Mouse (Mus musculus): ENCODE measurements around the gene Map3k3.

Map3k3 gene

GRCm38 (mm10) chr11:106083708-106084701 is at the start of gene Map3k3:
Gene Map3k3 (plus strand): TSS chr11:106084613.
- ChIA-PET POLR2A (interaction anchor here in 3 of 4 experiments (0.5 to 3.1 kb wide), 84 partner anchors 8 to 1969 kb away, joined by 3 to 37 read pairs (median 4); partner anchors contain the start of genes Dcaf7 (in 3 of the 3), Ccdc47 (in 2 of the 3), Taco1 (in 2 of the 3) and Cyb561 (in 1 of the 3)), CTCF (interaction anchor here (0.5 to 2.0 kb wide), 23 partner anchors 18 to 1701 kb away, joined by 3 to 10 read pairs (median 4); partner anchors contain the start of genes Ccdc47 (in 1 of the 4), Cyb561 (in 1 of the 4), Dcaf7 (in 1 of the 4) and Ftsj3 (in 1 of the 4))

GRCm38 (mm10) chr11:106034986-106035385 is 49.4 kb upstream of the Map3k3 start:
- ChIA-PET CTCF (interaction anchor here in 2 of 4 experiments (0.6 to 2.0 kb wide), 4 partner anchors 11 to 931 kb away, joined by 3 to 7 read pairs (median 5); no protein-coding TSS in a partner anchor), POLR2A (interaction anchor here in 3 of 4 experiments (1.0 to 1.4 kb wide), 3 partner anchors 8 to 111 kb away, joined by 3 to 4 read pairs (median 4); no protein-coding TSS in a partner anchor)

GRCm38 (mm10) chr11:106036548-106037417 is 47.6 kb upstream of the Map3k3 start, which contains the start of gene Dcaf7:
Gene Dcaf7 (plus strand): TSS chr11:106036872.
- CTCF ChIA-PET: interaction anchor here (0.5 to 2.1 kb wide), 12 partner anchors 9 to 157 kb away, joined by 3 to 46 read pairs (median 4); partner anchors contain the start of gene Map3k3 (in 1 of the 4)
- POLR2A ChIA-PET: interaction anchor here (0.6 to 2.9 kb wide), 48 partner anchors 9 to 911 kb away, joined by 3 to 34 read pairs (median 5); partner anchors contain the start of genes Map3k3 (in 3 of the 4), Ccdc47 (in 2 of the 4), Cyb561 (in 2 of the 4) and Ddx42 (in 2 of the 4)

GRCm38 (mm10) chr11:106037418-106037751 is 47.0 kb upstream of the Map3k3 start:
- POLR2A ChIA-PET: interaction anchor here in 3 of 4 experiments (0.8 to 2.9 kb wide), 25 partner anchors 10 to 911 kb away, joined by 3 to 34 read pairs (median 6); partner anchors contain the start of genes Ccdc47 (in 2 of the 3), Ddx42 (in 2 of the 3), Map3k3 (in 2 of the 3) and Mettl2 (in 1 of the 3)

GRCm38 (mm10) chr11:106044349-106044748 is 40.1 kb upstream of the Map3k3 start:
- ChIA-PET CTCF (interaction anchor here in 1 of 4 experiments (0.9 kb wide), 1 partner anchor 18 kb away, joined by 3 read pairs; no protein-coding TSS in a partner anchor), POLR2A (interaction anchor here in 1 of 4 experiments (0.6 kb wide), 1 partner anchor 742 kb away, joined by 3 read pairs; no protein-coding TSS in a partner anchor)

More at GRCm38 (mm10) chr11:106037418-106037751, 47.0 kb upstream of the Map3k3 start:
- CTCF ChIA-PET: interaction anchor here in 3 of 4 experiments (0.6 to 2.1 kb wide), 7 partner anchors 10 to 110 kb away, joined by 3 to 46 read pairs (median 4); partner anchors contain the start of gene Map3k3 (in 1 of the 3)

GRCm38 (mm10) chr11:106045256-106045655 is 39.2 kb upstream of the Map3k3 start:
- ChIA-PET POLR2A (interaction anchor here in 2 of 4 experiments (1.6 to 4.3 kb wide), 2 partner anchors 8 to 12 kb away, joined by 9 to 16 read pairs; partner anchors contain the start of gene Dcaf7 (in 1 of the 2)), CTCF (no interaction called here)

- ChIA-PET POLR2A (interaction anchor here in 3 of 4 experiments (0.6 to 4.3 kb wide), 5 partner anchors 9 to 148 kb away, joined by 3 to 16 read pairs (median 6); partner anchors contain the start of genes Dcaf7 (in 3 of the 3) and Map3k3 (in 1 of the 3)), CTCF (interaction anchor here in 1 of 4 experiments (0.6 kb wide), 1 partner anchor 568 kb away, joined by 3 read pairs; no protein-coding TSS in a partner anchor)
Observed at GRCm38 (mm10) chr11:106045780-106046179, 38.6 kb upstream of the Map3k3 start.

GRCm38 (mm10) chr11:106046584-106046983 is 37.8 kb upstream of the Map3k3 start:
- ChIA-PET POLR2A (interaction anchor here (0.5 to 4.3 kb wide), 9 partner anchors 10 to 147 kb away, joined by 3 to 16 read pairs (median 5); partner anchors contain the start of genes Dcaf7 (in 3 of the 4) and Map3k3 (in 2 of the 4)), CTCF (interaction anchor here in 2 of 4 experiments (0.6 to 1.0 kb wide), 2 partner anchors 37 to 568 kb away, joined by 3 read pairs; partner anchors contain the start of gene Map3k3 (in 1 of the 2))

- POLR2A ChIA-PET: no interaction called here
- CTCF ChIA-PET: interaction anchor here in 1 of 4 experiments (0.6 kb wide), 1 partner anchor 89 kb away, joined by 9 read pairs; no protein-coding TSS in a partner anchor
Observed at GRCm38 (mm10) chr11:106053921-106054320, 30.5 kb upstream of the Map3k3 start.

- ChIA-PET CTCF (interaction anchor here in 1 of 4 experiments (0.6 kb wide), 1 partner anchor 27 kb away, joined by 3 read pairs; no protein-coding TSS in a partner anchor), POLR2A (no interaction called here)
Observed at GRCm38 (mm10) chr11:106054600-106054999, 29.8 kb upstream of the Map3k3 start.

- CTCF ChIA-PET: no interaction called here
- POLR2A ChIA-PET: interaction anchor here in 2 of 4 experiments (0.9 to 2.2 kb wide), 2 partner anchors 17 to 19 kb away, joined by 4 to 8 read pairs; partner anchors contain the start of gene Dcaf7 (in 1 of the 2)
Observed at GRCm38 (mm10) chr11:106055341-106055740, 29.1 kb upstream of the Map3k3 start.

- CTCF ChIA-PET: interaction anchor here in 3 of 4 experiments (0.6 to 1.2 kb wide), 3 partner anchors 27 to 813 kb away, joined by 3 to 8 read pairs (median 4); partner anchors contain the start of gene Map3k3 (in 1 of the 3)
- POLR2A ChIA-PET: interaction anchor here (0.5 to 2.2 kb wide), 5 partner anchors 11 to 467 kb away, joined by 3 to 9 read pairs (median 3); partner anchors contain the start of genes Dcaf7 (in 1 of the 4) and Map3k3 (in 1 of the 4)
Observed at GRCm38 (mm10) chr11:106056819-106057491, 27.5 kb upstream of the Map3k3 start.

GRCm38 (mm10) chr11:106058020-106058419 is 26.4 kb upstream of the Map3k3 start:
- POLR2A ChIA-PET: interaction anchor here in 1 of 4 experiments (1.4 to 2.1 kb wide), 2 partner anchors 12 to 24 kb away, joined by 3 to 9 read pairs; no protein-coding TSS in a partner anchor
- CTCF ChIA-PET: no interaction called here

GRCm38 (mm10) chr11:106060549-106060948 is 23.9 kb upstream of the Map3k3 start:
- POLR2A ChIA-PET: interaction anchor here in 1 of 4 experiments (1.5 kb wide), 1 partner anchor 22 kb away, joined by 3 read pairs; no protein-coding TSS in a partner anchor

GRCm38 (mm10) chr11:106061311-106061710 is 23.1 kb upstream of the Map3k3 start:
- ChIA-PET POLR2A (interaction anchor here in 2 of 4 experiments (0.6 to 1.5 kb wide), 4 partner anchors 9 to 440 kb away, joined by 3 read pairs; no protein-coding TSS in a partner anchor), CTCF (no interaction called here)

More at GRCm38 (mm10) chr11:106060549-106060948, 23.9 kb upstream of the Map3k3 start:
- CTCF ChIA-PET: no interaction called here

- ChIA-PET CTCF (interaction anchor here in 1 of 4 experiments (0.6 kb wide), 1 partner anchor 27 kb away, joined by 12 read pairs; no protein-coding TSS in a partner anchor), POLR2A (interaction anchor here in 2 of 4 experiments (0.6 to 2.6 kb wide), 7 partner anchors 22 to 298 kb away, joined by 3 to 12 read pairs (median 4); partner anchors contain the start of genes Dcaf7 (in 1 of the 2) and Map3k3 (in 1 of the 2))
Observed at GRCm38 (mm10) chr11:106063756-106064155, 20.7 kb upstream of the Map3k3 start.

All from embryonic stem cell, embryonic (primary cell).